In genomic region chr11:121726625-121727024, GRCm38 (mm10) we compare ENCODE assay signal across 20 mouse cellular contexts. TPM values are rescaled to one million over a fixed set of nuclear protein-coding genes. Genes with fewer than 3 reads are reported as not detected.
A peak's percentile ranks its signal among the peaks of the same experiment; 100 is the strongest.
DNase-seq lines count a peak whose midpoint lies in the region; ATAC-seq lines count a peak whose summit lies in the region.
"Had no signal": no experiment of that assay in that cellular context is flagged by ENCODE, and none has a peak within 500 bp of the region (broad histone marks: within the 10 kb centered on the region; RNA-seq: fewer than 3 reads in every experiment).

No protein-coding gene starts in this region.

- ATAC-seq in megakaryocyte progenitor cell, adult 5-6 weeks (replicated peaks; ENCODE audit: poor library complexity), result 0 out of 2 replicates have a peak, but pooled peaks have one; percentile 9
- ATAC-seq: forebrain, embryonic 15.5 days; hindbrain, embryonic 16.5 days; intestine, embryonic 15.5 days; Patski had no signal

- peak; percentile 21 for DNase-seq in adrenal gland, postnatal 14 days
- no peak for DNase-seq in adrenal gland, postnatal 10 days
- DNase-seq in 416B (ENCODE audit: low read depth), result peak; percentile 87
- peak; percentile 51 for DNase-seq in fat pad, adult 2 months (ENCODE audit: extremely low read depth, low read depth, low spot score)
- DNase-seq in kidney, postnatal 36 days, result no peak
- no peak for DNase-seq in left cerebral cortex, adult 8-10 months (ENCODE audit: low spot score in 2 of 2)
- DNase-seq: adrenal gland, postnatal 25 days; B cell, adult 2 months; cerebellum, adult 18-20 months; cerebellum, adult 9-10 months; cerebellum, postnatal 14 days; gastrocnemius, postnatal 10 days; gastrocnemius, postnatal 36 days; heart, postnatal 36 days had no signal

RNA-seq across cellular contexts. Expression of gene Metrnl, which starts 25.3 kb away (rescaled TPM):
- total RNA-seq in adrenal gland, postnatal 14 days (2021), result 32.8 and 48.8 TPM in 2 replicates
- total RNA-seq in adrenal gland, postnatal 10 days (2021), result 10 to 100 TPM; 15.2 to 34.8 TPM
- total RNA-seq in megakaryocyte progenitor cell, adult 5-6 weeks (2015), result 1.3 and 1.7 TPM in 2 replicates
- 0.87 and 0.91 TPM in 2 replicates for total RNA-seq in megakaryocyte progenitor cell, adult 5-6 weeks (2017)
- 10 to 100 TPM; 11.9 to 13.1 (median 12.9) TPM for total RNA-seq in left cerebral cortex, adult 8-10 months (2022)
- total RNA-seq: G1E had no signal

RNA-seq across cellular contexts. Expression of gene B3gntl1, which starts 53.7 kb away (rescaled TPM):
- total RNA-seq in adrenal gland, postnatal 14 days (2021), result 8.6 and 10.1 TPM in 2 replicates
- 1 to 10 TPM; 6.1 to 9.9 TPM for total RNA-seq in adrenal gland, postnatal 10 days (2021)
- total RNA-seq in megakaryocyte progenitor cell, adult 5-6 weeks (2015), result 3.2 and 6.6 TPM in 2 replicates
- 8.0 and 8.6 TPM in 2 replicates for total RNA-seq in megakaryocyte progenitor cell, adult 5-6 weeks (2017)
- total RNA-seq in left cerebral cortex, adult 8-10 months (2022), result 1 to 10 TPM; 6.5 to 8.0 (median 7.0) TPM

Comparison
In these comparisons a context has a peak if more than half of its experiments do, and no peak if none do; other contexts are left out.
1. DNase-seq: peak in adrenal gland, postnatal 14 days (single experiment), 416B (single experiment) and fat pad, adult 2 months (single experiment); none in adrenal gland, postnatal 10 days (single experiment), kidney, postnatal 36 days (0 of 2) and left cerebral cortex, adult 8-10 months (0 of 2).
2. RNA of gene Metrnl, which starts 25.3 kb away (total RNA-seq): 32.8 to 48.8 TPM in adrenal gland, postnatal 14 days, 15.2 to 34.8 TPM in adrenal gland, postnatal 10 days and 11.9 to 13.1 TPM in left cerebral cortex, adult 8-10 months; 0.87 to 1.7 TPM in megakaryocyte progenitor cell, adult 5-6 weeks; every median in the first group is over 4 times any median in the second.